Mouse (Mus musculus) heart, embryonic 15.5 days (tissue): ENCODE measurements around the gene Arl14. TPM values are rescaled to one million over a fixed set of nuclear protein-coding genes. Genes with fewer than 3 reads are reported as not detected.

Source experiments
- polyA plus RNA-seq: library from polyadenylated mRNA; unstranded; fragments of >200 nt; fragmentation: Nextera tagmentation; extraction: Ambion mirVana; gene quantifications from 2 replicates; pipeline ENCODE4 v1.2.1, GENCODE M21; 2015

Arl14 gene
- polyA plus RNA-seq, 1 experiment from 2014 or later, result not detected

Other genes starting within 250 kb of the Arl14 start
- gene Ift80, start 217.8 kb upstream of the Arl14 start, polyA plus RNA-seq, result 8.4 and 10.0 TPM in 2 replicates
- 147 and 160 TPM in 2 replicates for gene Smc4, start 217.7 kb upstream of the Arl14 start, polyA plus RNA-seq
- 62.9 and 67.1 TPM in 2 replicates for gene Trim59, start 177.7 kb upstream of the Arl14 start, polyA plus RNA-seq
- 24.7 and 25.5 TPM in 2 replicates for gene Kpna4, start 95.3 kb upstream of the Arl14 start, polyA plus RNA-seq
- 8.5 and 9.4 TPM in 2 replicates for gene Ppm1l, start 94.4 kb downstream of the Arl14 start, polyA plus RNA-seq